Mouse (Mus musculus) left cerebral cortex, postnatal 10 days (tissue): Measurements from ENCODE around the gene Capg. TPM values are rescaled to one million over a fixed set of nuclear protein-coding genes. Genes with fewer than 3 reads are reported as not detected.

Experiments used
- DNase-seq, 2 experiments: peaks; one replicate each; pipeline ENCODE4 v3.0.0; 2021 to 2022; ENCODE audit warnings: low spot score in 2 of 2, mixed read lengths in 1 of 2; ENCODE audit errors: extremely low spot score in 1 of 2
- intact Hi-C: fragments of 180-260 bp; cut with DNase I; formaldehyde crosslinking; loops from one replicate; pipeline ENCODE4 v1.15.1; 2025
- total RNA-seq, 2 experiments: library from RNA; stranded (reverse); gene quantifications; 2 replicates each; pipeline ENCODE4 v1.2.3; 2021

Gene Capg
- total RNA-seq, 2 experiments from 2014 or later, result 2.8 to 4.0 TPM

DNA sequence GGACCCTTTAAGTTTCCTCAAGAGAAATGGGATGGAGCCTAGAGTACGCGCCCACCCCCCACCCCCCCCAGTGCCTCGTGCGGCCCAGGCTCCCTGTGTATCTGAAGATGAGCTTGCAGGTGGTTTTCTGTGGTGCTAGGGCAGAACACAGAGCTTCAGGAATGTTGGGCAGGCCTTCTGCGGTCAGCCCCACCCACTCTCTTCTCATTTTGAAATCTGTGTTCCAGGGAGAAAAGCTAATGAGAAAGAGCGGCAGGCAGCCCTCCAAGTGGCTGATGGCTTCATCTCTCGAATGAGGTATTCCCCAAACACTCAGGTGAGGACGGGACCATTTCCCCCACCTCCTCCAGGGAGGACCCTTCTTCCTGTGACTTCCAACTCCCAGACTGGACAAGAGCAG, 16.6 kb downstream of the Capg start:
- intact Hi-C loops, result no loop called here
- DNase-seq, result no peak

DNA sequence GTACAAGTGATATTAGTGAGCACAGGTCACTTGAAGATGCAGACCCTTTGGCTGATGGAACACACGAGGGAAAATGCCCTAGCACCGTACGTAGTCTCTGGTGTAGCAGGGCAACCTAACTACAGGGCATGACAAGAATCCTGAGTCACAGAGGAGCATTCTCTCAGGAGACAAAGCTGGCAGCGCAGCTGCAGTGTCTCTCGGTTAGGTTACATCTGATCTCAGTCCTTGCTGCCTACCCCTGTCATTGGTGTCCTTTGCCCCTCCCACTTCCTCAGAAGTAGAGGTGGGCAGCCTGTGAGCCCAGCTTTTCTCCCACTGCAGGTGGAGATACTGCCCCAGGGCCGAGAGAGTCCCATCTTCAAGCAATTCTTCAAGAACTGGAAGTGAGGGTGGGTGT, 18.3 kb downstream of the Capg start:
- no peak for DNase-seq
- intact Hi-C loops, result no loop called here

- no peak for DNase-seq
- intact Hi-C loops, result no loop called here
Measured at GRCm38 (mm10) chr6:72562894-72563293, 18.7 kb downstream of the Capg start.

- intact Hi-C loops, result loop anchor here (5.0 kb wide), 1 partner anchor 33 kb away; no protein-coding TSS in a partner anchor
Measured at GRCm38 (mm10) chr6:72565506-72565905, 21.3 kb downstream of the Capg start.

DNA sequence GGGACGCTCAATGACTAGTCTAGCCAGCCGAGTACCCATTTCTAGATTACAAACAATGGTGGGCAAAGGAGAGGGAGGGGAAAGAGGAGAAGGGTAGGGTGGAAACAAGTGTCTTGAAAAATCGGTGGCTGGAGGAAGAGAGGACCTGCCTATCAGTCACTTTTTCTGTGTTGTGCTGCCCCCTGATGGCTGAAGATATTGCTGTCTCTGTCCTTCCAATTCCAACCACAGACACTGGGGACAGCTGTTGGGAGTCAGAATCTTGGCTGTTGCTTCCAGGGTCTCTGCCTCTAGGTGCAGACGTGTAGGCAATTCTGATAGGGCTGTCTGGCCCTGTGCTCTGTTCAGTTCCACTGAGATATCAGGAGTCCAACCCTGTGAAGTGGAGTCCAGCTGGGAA, 21.9 kb downstream of the Capg start:
- intact Hi-C loops, result loop anchor here (5.0 kb wide), 1 partner anchor 34 kb away; no protein-coding TSS in a partner anchor
- DNase-seq, result peak; percentile 87 to 88

More at GRCm38 (mm10) chr6:72565506-72565905, 21.3 kb downstream of the Capg start:
- no peak for DNase-seq

- no peak for DNase-seq
Measured at GRCm38 (mm10) chr6:72567508-72567907, 23.3 kb downstream of the Capg start.

DNA sequence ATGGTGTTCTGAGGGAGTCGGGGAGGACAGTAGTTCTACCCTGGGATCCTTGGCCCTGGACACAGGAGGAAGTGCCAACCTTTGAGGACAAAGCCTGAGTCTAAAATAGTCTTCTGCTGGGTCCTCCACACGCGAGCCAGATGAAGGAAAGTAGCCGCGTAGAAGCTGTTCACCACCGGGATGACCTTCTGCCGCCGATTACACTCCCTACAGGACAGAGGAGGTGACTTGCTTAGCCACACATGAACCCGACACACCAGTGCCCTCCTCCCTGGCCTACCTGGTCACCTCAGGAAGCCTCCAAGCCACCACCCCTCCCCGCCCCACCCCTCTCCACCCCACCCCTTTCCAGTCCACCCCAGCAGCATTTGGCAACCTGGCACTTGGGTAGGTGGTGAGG, 24.5 kb downstream of the Capg start:
- DNase-seq, result no peak
- intact Hi-C loops, result loop anchor here (5.0 kb wide), 1 partner anchor 36 kb away; no protein-coding TSS in a partner anchor

More at GRCm38 (mm10) chr6:72567508-72567907, 23.3 kb downstream of the Capg start:
- intact Hi-C loops, result loop anchor here (5.0 kb wide), 1 partner anchor 35 kb away; no protein-coding TSS in a partner anchor

GRCm38 (mm10) chr6:72570644-72571397, 26.6 kb downstream of the Capg start:
- intact Hi-C loops, result no loop called here
- no peak for DNase-seq

DNA sequence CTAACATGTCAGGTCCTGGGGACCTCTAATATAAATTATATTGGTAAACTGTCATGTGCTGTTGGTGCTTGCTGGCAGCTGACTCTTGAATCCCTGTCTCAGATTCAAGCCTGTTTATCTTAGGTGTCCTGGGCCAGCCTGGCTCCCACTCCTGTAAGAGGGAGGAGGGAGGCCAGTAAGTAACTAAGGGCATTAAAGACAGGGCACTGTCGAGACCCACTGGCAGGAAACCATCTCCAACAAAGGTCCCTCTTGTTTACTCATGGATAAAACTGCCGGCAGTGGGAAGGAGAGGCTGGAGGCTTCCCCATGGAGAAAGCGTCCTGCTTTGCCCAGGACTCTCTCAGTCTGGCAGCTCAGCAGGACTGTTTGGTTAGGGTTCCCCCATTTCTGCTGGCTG, 27.6 kb downstream of the Capg start:
- DNase-seq, result no peak
- intact Hi-C loops, result no loop called here

GRCm38 (mm10) chr6:72576041-72576440, 31.9 kb downstream of the Capg start:
- no peak for DNase-seq
- intact Hi-C loops, result no loop called here

- intact Hi-C loops, result no loop called here
- DNase-seq, result no peak
Measured at GRCm38 (mm10) chr6:72581625-72582382, 37.6 kb downstream of the Capg start.

DNA sequence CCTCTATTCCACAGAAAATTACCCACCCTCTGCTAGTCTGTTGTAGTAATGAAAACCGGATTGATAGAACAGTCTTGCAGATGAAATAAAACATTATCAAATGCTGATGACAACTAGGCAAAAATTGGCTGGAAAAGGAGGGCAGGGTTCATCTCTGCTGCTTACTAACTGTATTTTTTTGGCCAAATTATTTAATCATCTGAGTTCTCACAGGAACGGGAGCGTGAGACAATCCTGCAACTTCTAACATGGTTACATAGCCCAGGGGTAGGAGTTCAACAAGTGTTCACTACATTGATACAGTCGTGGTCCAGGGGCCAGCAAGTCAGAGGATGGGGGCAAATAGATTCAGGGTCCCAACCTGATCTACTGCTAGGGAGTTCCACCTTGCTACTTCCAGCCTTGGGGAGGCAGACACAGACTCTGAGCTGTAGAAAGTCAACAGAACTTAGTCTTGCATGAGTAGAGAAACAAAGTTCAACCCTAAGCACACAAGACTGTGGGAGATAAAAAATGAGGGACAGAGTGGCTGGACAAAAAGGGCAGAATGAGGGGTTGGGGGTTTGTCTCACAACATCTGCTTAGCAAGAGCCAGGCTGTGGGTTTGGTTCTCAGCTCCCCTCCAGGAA, 39.1 kb downstream of the Capg start:
- intact Hi-C loops, result no loop called here
- no peak for DNase-seq

- DNase-seq, result no peak
- intact Hi-C loops, result no loop called here
Measured at GRCm38 (mm10) chr6:72584154-72584553, 40.0 kb downstream of the Capg start.

- intact Hi-C loops, result no loop called here
- DNase-seq, result no peak
Measured at GRCm38 (mm10) chr6:72586701-72587100, 42.5 kb downstream of the Capg start.

- no peak for DNase-seq
- intact Hi-C loops, result no loop called here
Measured at GRCm38 (mm10) chr6:72588307-72588706, 44.1 kb downstream of the Capg start.

GRCm38 (mm10) chr6:72590111-72590510, 45.9 kb downstream of the Capg start:
- intact Hi-C loops, result no loop called here
- DNase-seq, result no peak

GRCm38 (mm10) chr6:72593011-72593803, 49.0 kb downstream of the Capg start:
- intact Hi-C loops, result no loop called here
- DNase-seq, result no peak

GRCm38 (mm10) chr6:72593914-72594313, 49.7 kb downstream of the Capg start:
- intact Hi-C loops, result no loop called here
- DNase-seq, result no peak
